Comparison of ENCODE assay signal across 8 mouse cellular contexts in genomic region chr9:44323656-44324055, GRCm38 (mm10). TPM values are rescaled to one million over a fixed set of nuclear protein-coding genes. Genes with fewer than 3 reads are reported as not detected.
DNase-seq lines count a peak whose midpoint lies in the region; ATAC-seq and TF ChIP-seq lines count a peak whose summit lies in the region.
"Not testable (repeated sequence)": the region's sequence is repeated elsewhere in the genome, so short reads cannot be mapped to it uniquely, and the experiment has no call there.

No protein-coding gene starts in this region.

- not testable (repeated sequence) for H3K4me2 ChIP-seq in kidney, postnatal 0 days (ENCODE audit: low read length); liver, embryonic 14.5 days (ENCODE audit: low read depth); lung, embryonic 14.5 days; midbrain, postnatal 0 days (ENCODE audit: low read depth, low read length, poor library complexity, severe bottlenecking)

- H3K79me2 ChIP-seq in heart, adult 2 months (replicated peaks; ENCODE audit: control insufficient read depth, insufficient read depth, low read length): not testable (repeated sequence)

- in situ Hi-C loops in ES-E14 (cut with MboI; ENCODE audit: low sequenced_read_pairs in 2 of 2, unreplicated experiment in 2 of 2): not testable (repeated sequence)

- H3K36me3 ChIP-seq in ES-E14 (ENCODE audit: control insufficient read depth, insufficient read depth, low read length, poor library complexity, severe bottlenecking); heart, adult 2 months (ENCODE audit: control insufficient read depth, insufficient read depth, low read length); kidney, postnatal 0 days (ENCODE audit: insufficient read depth, low read length); liver, embryonic 14.5 days (replicated peaks; ENCODE audit: control insufficient read depth, insufficient read depth, low read depth); lung, embryonic 14.5 days (ENCODE audit: insufficient read depth); midbrain, postnatal 0 days (ENCODE audit: insufficient read depth, low read length): not testable (repeated sequence)

- peak; percentile 28 for TF ChIP-seq CTCF in heart, adult 2 months (IDR thresholded peaks at IDR 0.05)
- TF ChIP-seq CTCF in kidney, postnatal 0 days (IDR thresholded peaks at IDR 0.05; ENCODE audit: low read depth): peak; percentile 43
- 0 out of 2 replicates have a peak, but pooled peaks have one; percentile 26 for TF ChIP-seq CTCF in liver, embryonic 14.5 days (IDR thresholded peaks at IDR 0.05; ENCODE audit: low read depth)
- TF ChIP-seq CTCF in lung, embryonic 14.5 days (IDR thresholded peaks at IDR 0.05; ENCODE audit: low read depth): 0 out of 2 replicates have a peak, but pooled peaks have one; percentile 5
- peak; percentile 12; the same call in 1 of the 2 replicates for TF ChIP-seq CTCF in midbrain, postnatal 0 days (IDR thresholded peaks at IDR 0.05)

- peak; percentile 34 for DNase-seq in A20 (ENCODE audit: low read depth, low spot score)
- DNase-seq in ES-E14 (ENCODE audit: low read depth, low spot score); heart, adult 2 months; kidney, postnatal 0 days (ENCODE audit: low spot score); liver, embryonic 14.5 days (ENCODE audit: low read depth in 3 of 3, low spot score in 3 of 3); lung, embryonic 14.5 days; midbrain, postnatal 0 days (ENCODE audit: low spot score): not testable (repeated sequence)
- peak; percentile 23 for DNase-seq in R1 (ENCODE audit: low read depth, low spot score)

- ATAC-seq in kidney, postnatal 0 days (replicated peaks; ENCODE audit: low FRiP score, low read depth); liver, embryonic 14.5 days (ENCODE audit: insufficient read depth); lung, embryonic 14.5 days (ENCODE audit: insufficient read depth); midbrain, postnatal 0 days (ENCODE audit: low FRiP score): not testable (repeated sequence)

- H3K4me1 ChIP-seq in ES-E14 (ENCODE audit: control insufficient read depth in 2 of 2, insufficient read depth in 2 of 2, low read length in 2 of 2, poor library complexity in 1 of 2); heart, adult 2 months (ENCODE audit: control insufficient read depth, insufficient read depth, low read length): not testable (repeated sequence)
- H3K4me1 ChIP-seq in kidney, postnatal 0 days (replicated peaks; ENCODE audit: insufficient read depth, low read length): peaks cover 16% of the 10 kb centered on the region
- H3K4me1 ChIP-seq in liver, embryonic 14.5 days (replicated peaks; ENCODE audit: control insufficient read depth in 2 of 2, insufficient read depth in 2 of 2, low read length in 1 of 2): peaks cover 21 to 27% of the 10 kb centered on the region in 2 experiments
- peaks cover 12% of the 10 kb centered on the region for H3K4me1 ChIP-seq in lung, embryonic 14.5 days (ENCODE audit: insufficient read depth)
- peaks cover 12% of the 10 kb centered on the region for H3K4me1 ChIP-seq in midbrain, postnatal 0 days (ENCODE audit: insufficient read depth, low read length)

- H3K9ac ChIP-seq in ES-E14 (ENCODE audit: insufficient read depth, low read depth, low read length, poor library complexity, severe bottlenecking); heart, adult 2 months (ENCODE audit: low read depth, low read length); kidney, postnatal 0 days (ENCODE audit: low read depth, low read length); liver, embryonic 14.5 days (replicated peaks); lung, embryonic 14.5 days; midbrain, postnatal 0 days (replicated peaks; ENCODE audit: low read length, poor library complexity, severe bottlenecking): not testable (repeated sequence)

- not testable (repeated sequence) for H3K9me3 ChIP-seq in ES-E14 (ENCODE audit: control insufficient read depth, insufficient read depth, low read depth, low read length); kidney, postnatal 0 days (replicated peaks; ENCODE audit: low read length); liver, embryonic 14.5 days (ENCODE audit: control insufficient read depth, low read length); lung, embryonic 14.5 days (ENCODE audit: low read depth, low read length); midbrain, postnatal 0 days (ENCODE audit: low read length)

- intact Hi-C loops in heart, adult 2 months (cut with DNase I): not testable (repeated sequence)

- not testable (repeated sequence) for H3K27ac ChIP-seq in ES-E14 (ENCODE audit: insufficient read depth, low read depth, low read length, poor library complexity, severe bottlenecking); heart, adult 2 months; kidney, postnatal 0 days; liver, embryonic 14.5 days; lung, embryonic 14.5 days (ENCODE audit: low read depth); midbrain, postnatal 0 days (ENCODE audit: low read depth, low read length)

- TF ChIP-seq EP300 in heart, adult 2 months (IDR thresholded peaks at IDR 0.05; ENCODE audit: insufficient read depth, low read depth, low read length); liver, embryonic 14.5 days (IDR thresholded peaks at IDR 0.05; ENCODE audit: low read depth): not testable (repeated sequence)

- not testable (repeated sequence) for H3K27me3 ChIP-seq in heart, adult 2 months (ENCODE audit: control insufficient read depth, insufficient read depth, low read length); kidney, postnatal 0 days (ENCODE audit: insufficient read depth, low read length); liver, embryonic 14.5 days (ENCODE audit: control insufficient read depth, insufficient read depth, low read length); lung, embryonic 14.5 days (ENCODE audit: insufficient read depth, low read length); midbrain, postnatal 0 days (ENCODE audit: insufficient read depth, low read length)

- not testable (repeated sequence) for TF ChIP-seq POLR2A in heart, adult 2 months (IDR thresholded peaks at IDR 0.05; ENCODE audit: insufficient read depth, low read depth, low read length)

- H3K4me3 ChIP-seq in ES-E14 (ENCODE audit: insufficient read depth in 1 of 2, low read depth in 1 of 2, low read length in 2 of 2, poor library complexity in 1 of 2, severe bottlenecking in 1 of 2); heart, adult 2 months; kidney, postnatal 0 days (replicated peaks; ENCODE audit: low read depth, low read length); liver, embryonic 14.5 days (ENCODE audit: insufficient read depth in 1 of 2, low read depth in 2 of 2, low read length in 2 of 2); lung, embryonic 14.5 days (ENCODE audit: low read depth, low read length); midbrain, postnatal 0 days (ENCODE audit: low read depth, low read length): not testable (repeated sequence)

- 69% methylated on average over 4 of the region's 4 CpGs for WGBS in heart, adult 2 months
- 84% methylated on average over 4 of the region's 4 CpGs for WGBS in kidney, postnatal 0 days
- WGBS in liver, embryonic 14.5 days (ENCODE audit: insufficient replicate concordance): 49% methylated on average over 4 of the region's 4 CpGs
- WGBS in lung, embryonic 14.5 days: 67% methylated on average over 4 of the region's 4 CpGs
- 51% methylated on average over 4 of the region's 4 CpGs for WGBS in midbrain, postnatal 0 days

RNA-seq across cellular contexts. Expression of gene Dpagt1, which starts 2.2 kb away (rescaled TPM):
- 16.3 and 17.9 TPM in 2 replicates for total RNA-seq in ES-E14 (2012; rRNA removed)
- 10 to 100 TPM; 18.9 to 20.6 TPM for total RNA-seq in heart, adult 2 months (2021)
- polyA plus RNA-seq in heart, adult 2 months (2012; rRNA removed): 34.3 and 51.3 TPM in 2 replicates
- 32.2 and 33.6 TPM in 2 replicates for polyA plus RNA-seq in kidney, postnatal 0 days (2015; fragmentation: Nextera tagmentation; extraction: Ambion mirVana)
- 16.4 and 19.5 TPM in 2 replicates for polyA plus RNA-seq in liver, embryonic 14.5 days (2012; rRNA removed)
- polyA plus RNA-seq in liver, embryonic 14.5 days (2014; fragmentation: Nextera tagmentation; extraction: Ambion mirVana): 18.8 and 20.2 TPM in 2 replicates
- 41.0 and 43.4 TPM in 2 replicates for polyA plus RNA-seq in lung, embryonic 14.5 days (2014; fragmentation: Nextera tagmentation; extraction: Ambion mirVana)
- 23.2 and 27.2 TPM in 2 replicates for total RNA-seq in midbrain, postnatal 0 days (2014; rRNA removed)
- polyA plus RNA-seq in midbrain, postnatal 0 days (2015; fragmentation: Nextera tagmentation; extraction: Ambion mirVana): 33.6 and 34.1 TPM in 2 replicates

RNA-seq across cellular contexts. Expression of gene C2cd2l, which starts 3.6 kb away (rescaled TPM):
- 9.0 and 13.9 TPM in 2 replicates for total RNA-seq in ES-E14 (2012; rRNA removed)
- 10 to 100 TPM; 14.4 to 15.7 TPM for total RNA-seq in heart, adult 2 months (2021)
- 20.4 and 29.9 TPM in 2 replicates for polyA plus RNA-seq in heart, adult 2 months (2012; rRNA removed)
- polyA plus RNA-seq in kidney, postnatal 0 days (2015; fragmentation: Nextera tagmentation; extraction: Ambion mirVana): 11.6 and 13.0 TPM in 2 replicates
- 13.0 and 17.3 TPM in 2 replicates for polyA plus RNA-seq in liver, embryonic 14.5 days (2012; rRNA removed)
- 7.4 and 8.9 TPM in 2 replicates for polyA plus RNA-seq in liver, embryonic 14.5 days (2014; fragmentation: Nextera tagmentation; extraction: Ambion mirVana)
- 6.7 and 8.6 TPM in 2 replicates for polyA plus RNA-seq in lung, embryonic 14.5 days (2014; fragmentation: Nextera tagmentation; extraction: Ambion mirVana)
- 48.9 and 57.1 TPM in 2 replicates for total RNA-seq in midbrain, postnatal 0 days (2014; rRNA removed)
- polyA plus RNA-seq in midbrain, postnatal 0 days (2015; fragmentation: Nextera tagmentation; extraction: Ambion mirVana): 22.6 and 23.6 TPM in 2 replicates

RNA-seq across cellular contexts. Expression of gene H2afx, which starts 10.8 kb away (rescaled TPM):
- total RNA-seq in ES-E14 (2012; rRNA removed): 967 and 1,137 TPM in 2 replicates
- 10 to 100 TPM; 12.8 TPM for total RNA-seq in heart, adult 2 months (2021)
- polyA plus RNA-seq in heart, adult 2 months (2012; rRNA removed): 12.7 and 14.2 TPM in 2 replicates
- polyA plus RNA-seq in kidney, postnatal 0 days (2015; fragmentation: Nextera tagmentation; extraction: Ambion mirVana): 186 and 205 TPM in 2 replicates
- polyA plus RNA-seq in liver, embryonic 14.5 days (2012; rRNA removed): 177 and 217 TPM in 2 replicates
- 168 and 190 TPM in 2 replicates for polyA plus RNA-seq in liver, embryonic 14.5 days (2014; fragmentation: Nextera tagmentation; extraction: Ambion mirVana)
- polyA plus RNA-seq in lung, embryonic 14.5 days (2014; fragmentation: Nextera tagmentation; extraction: Ambion mirVana): 391 and 419 TPM in 2 replicates
- 91.7 and 145 TPM in 2 replicates for total RNA-seq in midbrain, postnatal 0 days (2014; rRNA removed)
- 112 and 119 TPM in 2 replicates for polyA plus RNA-seq in midbrain, postnatal 0 days (2015; fragmentation: Nextera tagmentation; extraction: Ambion mirVana)

RNA-seq across cellular contexts. Expression of gene Hinfp, which starts 18.2 kb away (rescaled TPM):
- 29.1 and 38.3 TPM in 2 replicates for total RNA-seq in ES-E14 (2012; rRNA removed)
- total RNA-seq in heart, adult 2 months (2021): 10 to 100 TPM in 1 of 2 experiments, 1 to 10 TPM in 1; 6.9 to 10.2 TPM
- polyA plus RNA-seq in heart, adult 2 months (2012; rRNA removed): 12.6 and 16.0 TPM in 2 replicates
- polyA plus RNA-seq in kidney, postnatal 0 days (2015; fragmentation: Nextera tagmentation; extraction: Ambion mirVana): 14.9 and 18.5 TPM in 2 replicates
- 11.8 and 13.8 TPM in 2 replicates for polyA plus RNA-seq in liver, embryonic 14.5 days (2012; rRNA removed)
- polyA plus RNA-seq in liver, embryonic 14.5 days (2014; fragmentation: Nextera tagmentation; extraction: Ambion mirVana): 8.0 and 8.3 TPM in 2 replicates
- polyA plus RNA-seq in lung, embryonic 14.5 days (2014; fragmentation: Nextera tagmentation; extraction: Ambion mirVana): 19.1 and 20.1 TPM in 2 replicates
- total RNA-seq in midbrain, postnatal 0 days (2014; rRNA removed): 21.8 and 25.3 TPM in 2 replicates
- polyA plus RNA-seq in midbrain, postnatal 0 days (2015; fragmentation: Nextera tagmentation; extraction: Ambion mirVana): 15.2 and 15.4 TPM in 2 replicates

RNA-seq across cellular contexts. Expression of gene Hmbs, which starts 20.4 kb away (rescaled TPM):
- 69.9 and 71.3 TPM in 2 replicates for total RNA-seq in ES-E14 (2012; rRNA removed)
- total RNA-seq in heart, adult 2 months (2021): 10 to 100 TPM; 39.8 to 49.3 TPM
- 37.8 and 51.3 TPM in 2 replicates for polyA plus RNA-seq in heart, adult 2 months (2012; rRNA removed)
- polyA plus RNA-seq in kidney, postnatal 0 days (2015; fragmentation: Nextera tagmentation; extraction: Ambion mirVana): 88.2 and 95.8 TPM in 2 replicates
- 837 and 876 TPM in 2 replicates for polyA plus RNA-seq in liver, embryonic 14.5 days (2012; rRNA removed)
- polyA plus RNA-seq in liver, embryonic 14.5 days (2014; fragmentation: Nextera tagmentation; extraction: Ambion mirVana): 1,376 and 1,452 TPM in 2 replicates
- polyA plus RNA-seq in lung, embryonic 14.5 days (2014; fragmentation: Nextera tagmentation; extraction: Ambion mirVana): 128 and 131 TPM in 2 replicates
- 30.1 and 31.7 TPM in 2 replicates for total RNA-seq in midbrain, postnatal 0 days (2014; rRNA removed)
- 55.5 and 56.9 TPM in 2 replicates for polyA plus RNA-seq in midbrain, postnatal 0 days (2015; fragmentation: Nextera tagmentation; extraction: Ambion mirVana)
